ENCODE assay signal across 18 mouse cellular contexts in the genomic region with DNA sequence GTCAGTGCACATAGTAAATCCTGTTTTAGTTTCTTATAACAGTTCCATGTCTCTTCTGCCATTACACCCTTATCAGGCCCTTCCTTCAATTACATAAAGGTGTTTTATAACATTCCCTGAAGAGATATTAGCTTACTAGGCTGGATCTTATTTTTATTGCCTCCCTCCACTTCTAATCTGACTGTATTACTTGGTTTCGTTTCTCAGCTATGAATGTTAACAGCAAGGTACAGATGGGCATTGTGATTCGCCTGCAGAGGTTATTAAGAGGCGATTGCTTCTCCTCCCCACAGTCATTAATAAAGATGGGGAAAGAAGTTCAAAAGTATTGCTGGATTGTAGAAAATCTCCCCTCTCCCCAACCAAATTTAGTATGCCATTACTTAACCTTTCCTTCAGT.
DNase-seq lines count a peak whose midpoint lies in the region; ATAC-seq and TF ChIP-seq lines count a peak whose summit lies in the region.
"Had no signal": no experiment of that assay in that cellular context is flagged by ENCODE, and none has a peak within 500 bp of the region (broad histone marks: within the 10 kb centered on the region; RNA-seq: fewer than 3 reads in every experiment).

No protein-coding gene starts in this region.

- no peak overlapping the region for H3ac ChIP-seq in myocyte (ENCODE audit: control insufficient read depth, insufficient read length)

- no peak for TF ChIP-seq POLR2A in myocyte (IDR thresholded peaks at IDR 0.05; ENCODE audit: insufficient read length, low read depth)

- no peak overlapping the region for H3K4me2 ChIP-seq in intestine, embryonic 15.5 days (replicated peaks)
- H3K4me2 ChIP-seq in intestine, embryonic 16.5 days (ENCODE audit: low read depth, low read length) = no peak overlapping the region
- H3K4me2 ChIP-seq in myocyte (ENCODE audit: low read depth) = peak overlapping the region; percentile 45
- H3K4me2 ChIP-seq: embryonic facial prominence, embryonic 12.5 days; forebrain, embryonic 13.5 days; forebrain, embryonic 15.5 days had no signal

- H3K4me1 ChIP-seq in intestine, embryonic 15.5 days (replicated peaks) = no peaks in the 10 kb centered on the region
- H3K4me1 ChIP-seq in intestine, embryonic 16.5 days (ENCODE audit: control insufficient read depth, insufficient read depth, low read length) = no peaks in the 10 kb centered on the region
- H3K4me1 ChIP-seq: embryonic facial prominence, embryonic 10.5 days; embryonic facial prominence, embryonic 12.5 days; forebrain, embryonic 13.5 days; forebrain, embryonic 15.5 days had no signal

- H3K4me3 ChIP-seq in intestine, embryonic 15.5 days (replicated peaks) = no peak overlapping the region
- H3K4me3 ChIP-seq in intestine, embryonic 16.5 days (ENCODE audit: low read length) = no peak overlapping the region
- no peak overlapping the region for H3K4me3 ChIP-seq in myocyte
- H3K4me3 ChIP-seq: embryonic facial prominence, embryonic 10.5 days; embryonic facial prominence, embryonic 12.5 days; forebrain, embryonic 13.5 days; forebrain, embryonic 15.5 days had no signal

- DNase-seq in natural killer cell, adult 2 months (ENCODE audit: low spot score in 2 of 2) = no peak
- DNase-seq in right cerebral cortex, postnatal 14 days = no peak
- DNase-seq: adrenal gland, adult 2 months; adrenal gland, postnatal 10 days; adrenal gland, postnatal 25 days; cerebellum, adult 11 months; cerebellum, adult 18-20 months; cerebellum, adult 8-10 months; cerebellum, adult 9-11 months; cerebellum, postnatal 25 days; forebrain, postnatal 0 days had no signal

- peak; percentile 84 for ATAC-seq in intestine, embryonic 15.5 days
- peak; percentile 86 for ATAC-seq in intestine, embryonic 16.5 days
- ATAC-seq: forebrain, embryonic 13.5 days; forebrain, embryonic 15.5 days; forebrain, postnatal 0 days had no signal

- H3K79me2 ChIP-seq in myocyte (ENCODE audit: control insufficient read depth, insufficient read depth) = no peaks in the 10 kb centered on the region

- no peaks in the 10 kb centered on the region for H3K27me3 ChIP-seq in intestine, embryonic 15.5 days (replicated peaks)
- no peaks in the 10 kb centered on the region for H3K27me3 ChIP-seq in intestine, embryonic 16.5 days (replicated peaks; ENCODE audit: control insufficient read depth, insufficient read depth, low read length)
- H3K27me3 ChIP-seq in myocyte (ENCODE audit: control insufficient read depth, insufficient read depth, insufficient read length) = no peaks in the 10 kb centered on the region
- H3K27me3 ChIP-seq: embryonic facial prominence, embryonic 12.5 days; forebrain, embryonic 13.5 days; forebrain, embryonic 15.5 days had no signal

- 60% methylated on average over 3 of the region's 3 CpGs for WGBS in intestine, embryonic 15.5 days
- WGBS in intestine, embryonic 16.5 days = 51% methylated on average over 3 of the region's 3 CpGs

- no peaks in the 10 kb centered on the region for H3K9me3 ChIP-seq in intestine, embryonic 15.5 days
- no peaks in the 10 kb centered on the region for H3K9me3 ChIP-seq in intestine, embryonic 16.5 days (ENCODE audit: control insufficient read depth, low read length)
- H3K9me3 ChIP-seq: embryonic facial prominence, embryonic 10.5 days; embryonic facial prominence, embryonic 12.5 days; forebrain, embryonic 13.5 days; forebrain, embryonic 15.5 days had no signal

- no peak overlapping the region for H3K27ac ChIP-seq in intestine, embryonic 15.5 days
- no peak overlapping the region for H3K27ac ChIP-seq in intestine, embryonic 16.5 days (ENCODE audit: low read length)
- H3K27ac ChIP-seq: embryonic facial prominence, embryonic 10.5 days; embryonic facial prominence, embryonic 12.5 days; forebrain, embryonic 13.5 days; forebrain, embryonic 15.5 days had no signal

- no peak overlapping the region for H3K9ac ChIP-seq in intestine, embryonic 15.5 days
- no peak overlapping the region for H3K9ac ChIP-seq in intestine, embryonic 16.5 days (ENCODE audit: low read depth, low read length)
- H3K9ac ChIP-seq: embryonic facial prominence, embryonic 12.5 days; forebrain, embryonic 13.5 days; forebrain, embryonic 15.5 days; forebrain, postnatal 0 days had no signal

- H3K36me3 ChIP-seq in intestine, embryonic 15.5 days = no peaks in the 10 kb centered on the region
- H3K36me3 ChIP-seq in intestine, embryonic 16.5 days (ENCODE audit: control insufficient read depth, insufficient read depth, low read length) = no peaks in the 10 kb centered on the region
- no peaks in the 10 kb centered on the region for H3K36me3 ChIP-seq in myocyte (ENCODE audit: control insufficient read depth, insufficient read depth)
- H3K36me3 ChIP-seq: embryonic facial prominence, embryonic 10.5 days; embryonic facial prominence, embryonic 12.5 days; forebrain, embryonic 15.5 days had no signal

TF ChIP-seq in myocyte, 11 proteins besides CTCF, POLR2A, EP300 and RAD21:
- no peak for TF ChIP-seq TCF3 (IDR thresholded peaks at IDR 0.05; ENCODE audit: insufficient read length, low read depth)
- TF ChIP-seq POLR2AphosphoS2 (IDR thresholded peaks at IDR 0.05; ENCODE audit: insufficient read length, low read depth) = no peak
- TF ChIP-seq E2F4 (IDR thresholded peaks at IDR 0.05; ENCODE audit: insufficient read depth) = no peak
- TF ChIP-seq TCF12 (IDR thresholded peaks at IDR 0.05; ENCODE audit: insufficient read depth, poor library complexity, severe bottlenecking) = no peak
